Mouse (Mus musculus) midbrain, postnatal 0 days (tissue): ENCODE measurements around the gene Tapbpl. TPM values are rescaled to one million over a fixed set of nuclear protein-coding genes. Genes with fewer than 3 reads are reported as not detected.

Experiments
- ATAC-seq: fragments of 200-750 bp; cut with Nextera tagmentation; 2 replicates; pipeline ENCODE4 v1.8.0; 2017; ENCODE audit warnings: moderate number of reproducible peaks, mild to moderate bottlenecking, moderate TSS enrichment, moderate library complexity; ENCODE audit not compliant: low FRiP score
- DNase-seq: peaks from one replicate; pipeline ENCODE4 v3.0.0-alpha.2; 2015; ENCODE audit warnings: low spot score
- H3K27ac ChIP-seq: fragments of 300-500 bp; sonication (generic); 2 replicates; pipeline ENCODE4 v1.5.1; 2014; ENCODE audit warnings: low read depth, mild to moderate bottlenecking, low read length, mixed read lengths
- H3K27me3 ChIP-seq: fragments of 300-500 bp; sonication (generic); 2 replicates; pipeline ENCODE4 v1.6.1; 2014; ENCODE audit warnings: low read length, control low read depth, mixed read lengths; ENCODE audit not compliant: insufficient read depth
- H3K36me3 ChIP-seq: fragments of 300-500 bp; sonication (generic); 2 replicates; pipeline ENCODE4 v1.6.1; 2014; ENCODE audit warnings: low read length, control low read depth, mixed read lengths; ENCODE audit not compliant: insufficient read depth
- H3K4me1 ChIP-seq: fragments of 300-500 bp; sonication (generic); 2 replicates; pipeline ENCODE4 v1.6.1; 2014; ENCODE audit warnings: mild to moderate bottlenecking, control low read depth, antibody characterized with exemption, low read length, mixed read lengths; ENCODE audit not compliant: insufficient read depth
- H3K4me2 ChIP-seq: fragments of 300-500 bp; sonication (generic); 2 replicates; pipeline ENCODE4 v1.6.1; 2014; ENCODE audit warnings: low read depth, mild to moderate bottlenecking, low read length, mixed read lengths; ENCODE audit not compliant: poor library complexity, severe bottlenecking
- H3K4me3 ChIP-seq: fragments of 300-500 bp; sonication (generic); 2 replicates; pipeline ENCODE4 v1.5.1; 2014; ENCODE audit warnings: low read depth, mild to moderate bottlenecking, low read length, moderate library complexity
- H3K9ac ChIP-seq: fragments of 300-500 bp; sonication (generic); replicated peaks from 2 replicates; pipeline ENCODE4 v1.6.1; 2014; ENCODE audit warnings: mild to moderate bottlenecking, low read length, moderate library complexity, mixed read lengths; ENCODE audit not compliant: poor library complexity, severe bottlenecking
- H3K9me3 ChIP-seq: fragments of 300-500 bp; sonication (generic); 2 replicates; pipeline ENCODE4 v1.6.1; 2016; ENCODE audit warnings: low read length, control low read depth
- CTCF ChIP-seq: IDR thresholded peaks from 2 replicates; pipeline ENCODE4 v1.5.1; 2016; ENCODE audit warnings: antibody characterized with exemption, mild to moderate bottlenecking
- WGBS: fragments of 180-500 bp; shearing (Covaris S2); extraction: QIAGEN DNeasy Blood & Tissue Kit; methylation state at CpG from one replicate; pipeline ENCODE4 v1.1.7; 2014; 5-methylcytosine and 5-hydroxymethylcytosine counted together
- polyA plus RNA-seq: library from polyadenylated mRNA; unstranded; fragments of >200 nt; fragmentation: Nextera tagmentation; extraction: Ambion mirVana; gene quantifications from 2 replicates; pipeline ENCODE4 v1.2.1, GENCODE M21; 2015
- total RNA-seq: library from RNA; depleted of rRNA; stranded (reverse); fragments of >200 nt; gene quantifications from 2 replicates; pipeline ENCODE4 v1.2.3, GENCODE M21; 2014

Tapbpl gene
- total and polyA plus RNA-seq, 2 experiments from 2014 or later, result 6.2 to 9.7 TPM

- Histone ChIP-seq H3K9me3 (no peaks in the 10 kb centered on the region), H3K27ac (no peak overlapping the region), H3K36me3 (no peaks in the 10 kb centered on the region), H3K4me2 (no peak overlapping the region), H3K4me3 (no peak overlapping the region), H3K9ac (no peak overlapping the region), H3K27me3 (no peaks in the 10 kb centered on the region), H3K4me1 (no peaks in the 10 kb centered on the region)
- no peak for TF ChIP-seq CTCF
- WGBS, result 90% methylated on average over 3 of the region's 3 CpGs
- DNase-seq, result no peak
- no peak for ATAC-seq
Observed at GRCm38 (mm10) chr6:125252285-125252684, 20.6 kb upstream of the Tapbpl start.

- Histone ChIP-seq H3K27me3 (no peaks in the 10 kb centered on the region), H3K4me3 (no peak overlapping the region), H3K9me3 (no peaks in the 10 kb centered on the region), H3K9ac (no peak overlapping the region), H3K36me3 (no peaks in the 10 kb centered on the region), H3K4me1 (no peaks in the 10 kb centered on the region), H3K27ac (no peak overlapping the region), H3K4me2 (no peak overlapping the region)
- no peak for TF ChIP-seq CTCF
- WGBS, result 50% methylated on average over 1 of the region's 1 CpGs
- no peak for ATAC-seq
- no peak for DNase-seq
Observed at GRCm38 (mm10) chr6:125244551-125244950, 12.9 kb upstream of the Tapbpl start.

- Histone ChIP-seq H3K27ac (no peak overlapping the region), H3K9me3 (no peaks in the 10 kb centered on the region), H3K4me2 (no peak overlapping the region), H3K27me3 (no peaks in the 10 kb centered on the region), H3K9ac (no peak overlapping the region), H3K4me1 (no peaks in the 10 kb centered on the region), H3K4me3 (no peak overlapping the region), H3K36me3 (no peaks in the 10 kb centered on the region)
- DNase-seq, result no peak
- no peak for ATAC-seq
- WGBS, result 83% methylated on average over 8 of the region's 8 CpGs
- TF ChIP-seq CTCF, result no peak
Observed at GRCm38 (mm10) chr6:125241566-125241965, 9.9 kb upstream of the Tapbpl start.

- Histone ChIP-seq H3K9ac (no peak overlapping the region), H3K4me3 (no peak overlapping the region), H3K4me1 (no peaks in the 10 kb centered on the region), H3K27ac (no peak overlapping the region), H3K4me2 (no peak overlapping the region), H3K9me3 (no peaks in the 10 kb centered on the region), H3K36me3 (no peaks in the 10 kb centered on the region), H3K27me3 (no peaks in the 10 kb centered on the region)
- WGBS, result 89% methylated on average over 5 of the region's 5 CpGs
- TF ChIP-seq CTCF, result no peak
- no peak for ATAC-seq
- DNase-seq, result no peak
Observed at GRCm38 (mm10) chr6:125240617-125241016, 9.0 kb upstream of the Tapbpl start.

- DNase-seq, result no peak
- Histone ChIP-seq H3K9me3 (no peaks in the 10 kb centered on the region), H3K9ac (no peak overlapping the region), H3K4me1 (no peaks in the 10 kb centered on the region), H3K36me3 (no peaks in the 10 kb centered on the region), H3K27ac (no peak overlapping the region), H3K27me3 (no peaks in the 10 kb centered on the region), H3K4me3 (no peak overlapping the region), H3K4me2 (no peak overlapping the region)
- WGBS, result 92% methylated on average over 5 of the region's 5 CpGs
- TF ChIP-seq CTCF, result no peak
- no peak for ATAC-seq
Observed at GRCm38 (mm10) chr6:125239547-125239946, 7.9 kb upstream of the Tapbpl start.

- no peaks in the 10 kb centered on the region for H3K27me3 ChIP-seq
- no peak overlapping the region for H3K9ac ChIP-seq
- WGBS, result 81% methylated on average over 6 of the region's 6 CpGs
- no peak for ATAC-seq
- no peaks in the 10 kb centered on the region for H3K36me3 ChIP-seq
- no peak overlapping the region for H3K4me2 ChIP-seq
- H3K9me3 ChIP-seq, result no peaks in the 10 kb centered on the region
- TF ChIP-seq CTCF, result no peak
- H3K4me3 ChIP-seq, result no peak overlapping the region
- no peak overlapping the region for H3K27ac ChIP-seq
- DNase-seq, result no peak
- H3K4me1 ChIP-seq, result no peaks in the 10 kb centered on the region
Observed at GRCm38 (mm10) chr6:125238396-125238795, 6.7 kb upstream of the Tapbpl start.
